Mouse (Mus musculus) C2C12 (cell line): Measurements from ENCODE around the gene Arhgap30. TPM values are rescaled to one million over a fixed set of nuclear protein-coding genes. Genes with fewer than 3 reads are reported as not detected.

Experiments used
- H3K27me3 ChIP-seq: one replicate; pipeline ENCODE4 v1.6.1; 2011; ENCODE audit not compliant: control insufficient read depth, insufficient read depth, insufficient read length
- H3K36me3 ChIP-seq: one replicate; pipeline ENCODE4 v1.6.1; 2011; ENCODE audit not compliant: control insufficient read depth, insufficient read depth
- H3K4me3 ChIP-seq: one replicate; pipeline ENCODE4 v1.5.1; 2011; ENCODE audit warnings: mild to moderate bottlenecking, control low read depth; ENCODE audit not compliant: poor library complexity, insufficient read depth, severe bottlenecking
- H3K79me2 ChIP-seq: one replicate; pipeline ENCODE4 v1.6.1; 2011; ENCODE audit not compliant: control insufficient read depth, insufficient read depth
- H3K79me3 ChIP-seq: one replicate; pipeline ENCODE4 v1.6.1; 2011; ENCODE audit warnings: low read depth, control low read depth
- H3ac ChIP-seq: one replicate; pipeline ENCODE3; 2011; ENCODE audit warnings: low read depth; ENCODE audit not compliant: control insufficient read depth, insufficient read length
- CEBPB ChIP-seq: IDR thresholded peaks from one replicate; pipeline ENCODE4 v1.6.1; 2011; ENCODE audit warnings: low read depth, mild to moderate bottlenecking, control low read depth, moderate library complexity
- CTCF ChIP-seq: IDR thresholded peaks from one replicate; pipeline ENCODE4 v1.5.1; 2011; ENCODE audit not compliant: control insufficient read depth, insufficient read depth, insufficient read length
- FOSL1 ChIP-seq: IDR thresholded peaks from one replicate; pipeline ENCODE4 v1.8.0; 2011; ENCODE audit warnings: mild to moderate bottlenecking, low read length; ENCODE audit not compliant: poor library complexity, insufficient read depth, severe bottlenecking
- MAX ChIP-seq: IDR thresholded peaks from one replicate; pipeline ENCODE4 v1.6.1; 2011; ENCODE audit warnings: mild to moderate bottlenecking, control low read depth
- MYOD1 ChIP-seq: IDR thresholded peaks from one replicate; pipeline ENCODE4 v1.6.1; 2011; ENCODE audit warnings: low read depth; ENCODE audit not compliant: control insufficient read depth, insufficient read length
- MYOG ChIP-seq: IDR thresholded peaks from one replicate; pipeline ENCODE4 v1.6.1; 2011; ENCODE audit not compliant: control insufficient read depth, insufficient read length; ENCODE audit errors: extremely low read depth
- USF1 ChIP-seq: IDR thresholded peaks from one replicate; pipeline ENCODE4 v1.6.1; 2011; ENCODE audit warnings: low read depth, mild to moderate bottlenecking, control low read depth, moderate library complexity
- polyA plus RNA-seq: library from polyadenylated mRNA; unstranded; fragments of >200 nt; fragmentation: generic; extraction: Trizol; gene quantifications from one replicate; pipeline ENCODE4 v1.2.1, GENCODE M21; 2012; ENCODE audit warnings: missing spikeins

Arhgap30 gene
- polyA plus RNA-seq, 1 experiment, result 0.05 TPM

DNA sequence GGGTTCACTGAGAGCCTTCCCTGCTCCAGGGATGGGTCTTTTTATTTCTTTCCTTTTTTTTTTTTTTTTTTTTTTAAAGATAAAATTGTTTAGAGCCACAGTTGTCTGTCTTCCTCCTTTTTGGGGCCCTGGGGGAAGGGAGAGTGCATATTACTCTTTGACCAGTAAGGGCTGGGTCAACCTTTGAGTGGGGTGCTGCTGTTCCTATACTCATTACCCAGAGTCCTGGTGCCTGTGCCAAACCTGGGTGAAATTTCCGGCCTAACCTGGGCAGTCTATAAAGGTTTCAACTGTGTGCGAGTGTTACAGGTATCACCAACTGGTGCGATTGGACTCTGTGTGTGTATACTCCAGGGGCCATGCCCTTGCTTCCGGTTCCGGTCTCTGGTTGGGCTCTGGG is 29.9 kb downstream of the Arhgap30 start, which contains the start of gene Tstd1:
Gene Tstd1, plus strand, starts transcription at position 213 of the 400 bp plus-strand sequence.
- no peak for TF ChIP-seq MAX
- no peak for TF ChIP-seq CTCF
- TF ChIP-seq FOSL1, result no peak
- Histone ChIP-seq H3K36me3 (peaks cover 33% of the 10 kb centered on the region), H3K27me3 (no peaks in the 10 kb centered on the region), H3K4me3 (no peak within 1 kb of the TSS), H3ac (no peak within 1 kb of the TSS), H3K79me3 (peaks cover 10% of the 10 kb centered on the region), H3K79me2 (peaks cover 18% of the 10 kb centered on the region)

DNA sequence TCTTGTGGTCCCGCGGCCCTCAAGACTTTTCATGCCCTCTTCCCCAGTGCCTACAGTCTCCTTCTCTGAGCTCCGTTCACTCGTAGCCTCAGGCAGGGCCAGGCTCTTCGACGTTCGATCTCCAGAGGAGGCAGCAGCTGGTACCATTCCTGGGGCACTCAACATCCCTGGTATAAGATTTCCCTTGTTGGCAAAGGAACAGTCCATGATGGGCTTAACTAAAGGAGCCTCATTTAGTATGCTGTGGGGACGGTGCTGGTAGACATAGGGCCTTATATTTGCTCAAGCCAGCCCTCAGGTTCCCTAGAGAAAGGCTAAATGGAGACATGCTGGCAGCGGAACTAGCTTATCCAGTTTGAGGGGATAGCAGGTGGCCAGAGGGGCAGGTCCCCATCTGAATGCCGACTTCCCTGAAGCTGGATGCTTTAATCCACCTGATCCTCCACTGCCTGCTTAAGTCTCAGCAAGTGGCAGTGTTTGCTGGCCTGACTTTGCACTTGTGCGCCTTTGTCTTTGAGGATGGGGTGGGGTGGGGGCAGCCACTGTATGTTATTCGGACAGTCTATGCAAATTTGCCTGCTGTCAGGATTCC is 30.6 kb downstream of the Arhgap30 start:
- peaks cover 10% of the 10 kb centered on the region for H3K79me2 ChIP-seq
- H3K79me3 ChIP-seq, result peaks cover 3% of the 10 kb centered on the region
- H3ac ChIP-seq, result no peak overlapping the region
- peaks cover 33% of the 10 kb centered on the region for H3K36me3 ChIP-seq
- TF ChIP-seq MYOG, result no peak
- no peak overlapping the region for H3K4me3 ChIP-seq
- no peaks in the 10 kb centered on the region for H3K27me3 ChIP-seq

DNA sequence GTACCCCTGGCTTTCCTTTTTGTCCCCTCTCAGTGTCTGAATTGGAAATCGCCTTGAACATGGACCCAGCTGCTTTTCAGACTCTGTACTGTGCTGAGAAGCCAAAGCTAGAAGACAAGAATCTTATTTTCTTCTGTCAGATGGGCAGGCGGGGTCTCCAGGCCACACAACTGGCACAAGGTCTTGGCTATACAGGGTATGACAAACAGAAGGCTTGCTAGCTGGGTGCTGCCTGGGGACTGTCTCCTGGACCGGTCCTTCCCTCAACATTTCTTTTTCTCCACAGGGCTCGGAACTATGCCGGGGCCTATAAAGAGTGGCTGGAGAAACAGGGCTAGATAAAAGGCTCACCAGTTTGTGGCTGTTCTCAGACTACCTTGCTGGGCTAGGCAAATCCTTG is 31.2 kb downstream of the Arhgap30 start:
- Histone ChIP-seq H3K4me3 (no peak overlapping the region), H3K36me3 (peaks cover 33% of the 10 kb centered on the region)

DNA sequence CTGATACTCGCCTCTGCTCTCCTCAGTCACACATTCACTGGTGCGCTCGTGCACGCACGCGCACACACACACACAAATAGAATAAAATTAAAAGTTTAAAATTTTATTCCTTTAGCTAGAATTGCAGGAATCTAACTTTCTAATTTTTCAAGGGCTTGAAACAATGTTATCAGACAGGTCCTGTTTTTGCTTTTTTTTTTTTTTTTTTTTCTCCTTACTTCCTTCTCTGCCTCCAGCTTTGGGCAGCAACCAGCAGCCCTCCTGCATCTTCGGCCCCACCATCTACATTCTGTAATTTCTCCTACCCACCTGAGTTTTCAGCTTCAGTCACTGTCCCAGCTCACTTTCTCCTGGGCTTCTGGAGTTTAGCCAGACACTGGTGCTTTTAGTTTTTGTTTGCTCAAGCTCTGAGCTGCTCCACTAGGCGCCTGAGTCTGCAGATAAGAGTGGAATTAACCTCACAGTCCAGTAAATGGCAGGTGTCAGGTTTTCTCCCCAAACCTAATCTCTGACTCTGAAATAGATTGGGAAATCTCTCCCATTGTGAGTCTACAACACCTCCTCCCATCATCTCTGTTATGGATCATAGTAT is 33.8 kb downstream of the Arhgap30 start:
- H3K4me3 ChIP-seq, result no peak overlapping the region
- H3K79me2 ChIP-seq, result no peaks in the 10 kb centered on the region
- peaks cover 24% of the 10 kb centered on the region for H3K36me3 ChIP-seq
- no peaks in the 10 kb centered on the region for H3K27me3 ChIP-seq
- no peak overlapping the region for H3ac ChIP-seq
- TF ChIP-seq MYOD1, result no peak
- no peaks in the 10 kb centered on the region for H3K79me3 ChIP-seq

More for the DNA sequence above, 31.2 kb downstream of the Arhgap30 start:
- H3K79me3 ChIP-seq, result peaks cover 2% of the 10 kb centered on the region
- peaks cover 5% of the 10 kb centered on the region for H3K79me2 ChIP-seq
- no peak overlapping the region for H3ac ChIP-seq
- no peaks in the 10 kb centered on the region for H3K27me3 ChIP-seq
- TF ChIP-seq CEBPB, result no peak

DNA sequence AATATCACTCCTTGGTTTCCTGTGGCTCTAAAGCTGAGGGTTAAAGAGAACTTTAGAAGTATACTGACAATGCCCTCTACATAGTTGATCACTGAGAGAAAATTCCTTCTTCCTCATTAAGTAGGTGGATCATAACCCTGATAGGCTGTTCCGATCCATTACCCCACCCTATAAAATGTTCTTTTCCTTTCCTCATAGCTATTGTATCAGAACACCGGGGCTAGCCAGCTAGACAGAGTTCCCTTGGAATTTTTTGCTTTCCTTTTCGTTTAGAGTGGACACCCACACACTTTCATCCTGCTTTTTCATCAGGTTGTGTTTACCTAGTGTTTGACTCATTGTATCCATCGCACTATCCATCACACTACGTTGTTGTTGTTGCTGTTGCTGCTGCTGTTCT is 35.9 kb downstream of the Arhgap30 start:
- TF ChIP-seq CTCF (no peak), CEBPB (no peak), USF1 (no peak), FOSL1 (no peak), MYOD1 (no peak), MAX (no peak), MYOG (no peak)
- H3K79me2 ChIP-seq, result no peaks in the 10 kb centered on the region
- no peaks in the 10 kb centered on the region for H3K79me3 ChIP-seq
- no peak overlapping the region for H3K4me3 ChIP-seq
- H3K27me3 ChIP-seq, result no peaks in the 10 kb centered on the region
- peaks cover 5% of the 10 kb centered on the region for H3K36me3 ChIP-seq
- H3ac ChIP-seq, result no peak overlapping the region

DNA sequence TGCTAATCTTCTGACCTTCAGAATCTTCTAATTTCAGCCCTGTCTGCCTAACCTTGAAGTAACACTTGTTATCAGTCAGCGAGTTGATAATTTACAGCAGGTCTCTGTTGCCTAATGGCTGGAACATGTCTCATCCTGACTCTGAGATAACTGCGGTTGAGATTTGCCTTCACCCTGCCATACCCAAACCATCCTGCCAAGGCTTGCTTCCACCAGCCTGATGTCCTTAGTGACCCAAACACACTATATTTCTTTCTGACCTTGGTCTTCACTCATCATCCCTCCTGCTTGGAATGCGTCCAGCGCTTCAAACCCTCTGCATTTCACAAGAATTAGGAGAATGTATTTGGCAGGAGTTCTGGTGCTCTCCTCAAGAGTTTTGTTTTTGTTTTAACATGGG is 36.4 kb downstream of the Arhgap30 start:
- no peak for TF ChIP-seq MYOD1
- no peak for TF ChIP-seq CEBPB
- no peak for TF ChIP-seq CTCF
- TF ChIP-seq MYOG, result no peak
- TF ChIP-seq MAX, result no peak
- no peak for TF ChIP-seq FOSL1
- no peak for TF ChIP-seq USF1
- Histone ChIP-seq H3K79me3 (no peaks in the 10 kb centered on the region), H3K4me3 (no peak overlapping the region), H3K27me3 (no peaks in the 10 kb centered on the region), H3K36me3 (no peaks in the 10 kb centered on the region), H3ac (no peak overlapping the region), H3K79me2 (no peaks in the 10 kb centered on the region)
